Mouse (Mus musculus) C2C12 (cell line): Measurements from ENCODE around the gene Wwox. TPM values are rescaled to one million over a fixed set of nuclear protein-coding genes. Genes with fewer than 3 reads are reported as not detected.

Experiments used
- H3K27me3 ChIP-seq: one replicate; pipeline ENCODE4 v1.6.1; 2011; ENCODE audit not compliant: control insufficient read depth, insufficient read depth, insufficient read length
- H3K36me3 ChIP-seq: one replicate; pipeline ENCODE4 v1.6.1; 2011; ENCODE audit not compliant: control insufficient read depth, insufficient read depth
- H3K4me3 ChIP-seq: one replicate; pipeline ENCODE4 v1.5.1; 2011; ENCODE audit warnings: mild to moderate bottlenecking, control low read depth; ENCODE audit not compliant: poor library complexity, insufficient read depth, severe bottlenecking
- H3K79me2 ChIP-seq: one replicate; pipeline ENCODE4 v1.6.1; 2011; ENCODE audit not compliant: control insufficient read depth, insufficient read depth
- H3K79me3 ChIP-seq: one replicate; pipeline ENCODE4 v1.6.1; 2011; ENCODE audit warnings: low read depth, control low read depth
- H3ac ChIP-seq: one replicate; pipeline ENCODE3; 2011; ENCODE audit warnings: low read depth; ENCODE audit not compliant: control insufficient read depth, insufficient read length
- CEBPB ChIP-seq: IDR thresholded peaks from one replicate; pipeline ENCODE4 v1.6.1; 2011; ENCODE audit warnings: low read depth, mild to moderate bottlenecking, control low read depth, moderate library complexity
- CTCF ChIP-seq: IDR thresholded peaks from one replicate; pipeline ENCODE4 v1.5.1; 2011; ENCODE audit not compliant: control insufficient read depth, insufficient read depth, insufficient read length
- FOSL1 ChIP-seq: IDR thresholded peaks from one replicate; pipeline ENCODE4 v1.8.0; 2011; ENCODE audit warnings: mild to moderate bottlenecking, low read length; ENCODE audit not compliant: poor library complexity, insufficient read depth, severe bottlenecking
- MAX ChIP-seq: IDR thresholded peaks from one replicate; pipeline ENCODE4 v1.6.1; 2011; ENCODE audit warnings: mild to moderate bottlenecking, control low read depth
- MYOD1 ChIP-seq: IDR thresholded peaks from one replicate; pipeline ENCODE4 v1.6.1; 2011; ENCODE audit warnings: low read depth; ENCODE audit not compliant: control insufficient read depth, insufficient read length
- MYOG ChIP-seq: IDR thresholded peaks from one replicate; pipeline ENCODE4 v1.6.1; 2011; ENCODE audit not compliant: control insufficient read depth, insufficient read length; ENCODE audit errors: extremely low read depth
- USF1 ChIP-seq: IDR thresholded peaks from one replicate; pipeline ENCODE4 v1.6.1; 2011; ENCODE audit warnings: low read depth, mild to moderate bottlenecking, control low read depth, moderate library complexity
- polyA plus RNA-seq: library from polyadenylated mRNA; unstranded; fragments of >200 nt; fragmentation: generic; extraction: Trizol; gene quantifications from one replicate; pipeline ENCODE4 v1.2.1, GENCODE M21; 2012; ENCODE audit warnings: missing spikeins

Wwox gene
- polyA plus RNA-seq, 1 experiment, result 3.7 TPM

- H3ac ChIP-seq, result no peak overlapping the region
- H3K79me3 ChIP-seq, result no peaks in the 10 kb centered on the region
- TF ChIP-seq MYOD1, result no peak
- H3K4me3 ChIP-seq, result no peak overlapping the region
- H3K27me3 ChIP-seq, result no peaks in the 10 kb centered on the region
- H3K79me2 ChIP-seq, result no peaks in the 10 kb centered on the region
- H3K36me3 ChIP-seq, result no peaks in the 10 kb centered on the region
Observed at GRCm38 (mm10) chr8:114990865-114991613, 551.6 kb downstream of the Wwox start.

DNA sequence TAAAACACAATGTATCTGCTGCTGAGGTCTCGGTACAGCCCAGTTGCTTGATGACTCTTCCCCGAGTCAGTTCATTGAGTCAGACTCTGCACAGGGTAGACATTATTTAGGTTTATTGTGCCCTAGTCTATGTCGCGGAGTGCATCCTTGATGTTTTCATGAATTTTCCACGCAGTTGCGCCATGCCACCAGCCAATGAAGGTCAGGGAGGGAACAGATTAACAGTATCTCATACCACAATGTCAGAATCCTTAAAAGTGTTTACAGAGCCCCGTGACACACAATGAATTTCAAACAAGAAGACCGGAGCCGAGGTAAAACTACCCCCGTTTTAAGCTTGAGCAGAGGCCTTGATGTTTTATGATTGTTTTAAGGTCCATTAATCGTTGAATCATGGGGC, 561.3 kb downstream of the Wwox start:
- Histone ChIP-seq H3K27me3 (no peaks in the 10 kb centered on the region), H3ac (no peak overlapping the region), H3K4me3 (no peak overlapping the region), H3K79me3 (no peaks in the 10 kb centered on the region), H3K36me3 (no peaks in the 10 kb centered on the region), H3K79me2 (no peaks in the 10 kb centered on the region)
- no peak for TF ChIP-seq CTCF
- TF ChIP-seq MYOG, result no peak

DNA sequence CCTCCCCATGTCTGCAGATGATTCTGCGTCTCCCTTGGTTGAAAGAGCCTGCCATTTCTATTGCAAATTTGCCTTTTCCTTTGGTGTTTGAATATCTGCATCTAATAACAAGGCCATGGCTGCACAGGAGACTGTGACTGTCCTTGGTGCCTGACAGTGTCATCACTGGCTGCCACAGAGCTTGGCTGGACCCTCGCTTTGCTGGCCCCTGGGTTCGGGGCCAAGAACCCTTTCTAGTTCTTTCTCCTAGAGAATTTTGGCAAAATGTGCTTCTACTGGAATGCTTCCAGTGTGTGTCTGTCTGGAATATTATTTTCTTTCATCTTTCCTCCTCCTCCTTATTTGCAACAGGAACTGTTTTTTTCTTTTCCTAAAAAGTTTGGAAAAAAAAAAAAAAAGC, 565.6 kb downstream of the Wwox start:
- Histone ChIP-seq H3K79me2 (no peaks in the 10 kb centered on the region), H3ac (no peak overlapping the region), H3K79me3 (no peaks in the 10 kb centered on the region), H3K4me3 (no peak overlapping the region), H3K27me3 (no peaks in the 10 kb centered on the region), H3K36me3 (no peaks in the 10 kb centered on the region)
- TF ChIP-seq USF1, result no peak
- no peak for TF ChIP-seq CTCF
- TF ChIP-seq MYOG, result no peak
- no peak for TF ChIP-seq MAX
- TF ChIP-seq CEBPB, result no peak
- no peak for TF ChIP-seq FOSL1
- TF ChIP-seq MYOD1, result no peak

- no peaks in the 10 kb centered on the region for H3K36me3 ChIP-seq
- H3K79me3 ChIP-seq, result no peaks in the 10 kb centered on the region
- H3ac ChIP-seq, result no peak overlapping the region
- no peaks in the 10 kb centered on the region for H3K79me2 ChIP-seq
- H3K27me3 ChIP-seq, result no peaks in the 10 kb centered on the region
- TF ChIP-seq FOSL1 (no peak), USF1 (no peak), CEBPB (no peak), MYOD1 (no peak), MYOG (no peak), MAX (no peak), CTCF (no peak)
- no peak overlapping the region for H3K4me3 ChIP-seq
Observed at GRCm38 (mm10) chr8:115006561-115006960, 567.1 kb downstream of the Wwox start.

- H3K79me2 ChIP-seq, result no peaks in the 10 kb centered on the region
- no peaks in the 10 kb centered on the region for H3K36me3 ChIP-seq
- no peak overlapping the region for H3K4me3 ChIP-seq
- no peak overlapping the region for H3ac ChIP-seq
- H3K79me3 ChIP-seq, result no peaks in the 10 kb centered on the region
- TF ChIP-seq CEBPB (no peak), CTCF (no peak), MYOG (no peak), FOSL1 (no peak), MYOD1 (no peak), USF1 (no peak)
- H3K27me3 ChIP-seq, result no peaks in the 10 kb centered on the region
Observed at GRCm38 (mm10) chr8:115007280-115007679, 567.8 kb downstream of the Wwox start.

DNA sequence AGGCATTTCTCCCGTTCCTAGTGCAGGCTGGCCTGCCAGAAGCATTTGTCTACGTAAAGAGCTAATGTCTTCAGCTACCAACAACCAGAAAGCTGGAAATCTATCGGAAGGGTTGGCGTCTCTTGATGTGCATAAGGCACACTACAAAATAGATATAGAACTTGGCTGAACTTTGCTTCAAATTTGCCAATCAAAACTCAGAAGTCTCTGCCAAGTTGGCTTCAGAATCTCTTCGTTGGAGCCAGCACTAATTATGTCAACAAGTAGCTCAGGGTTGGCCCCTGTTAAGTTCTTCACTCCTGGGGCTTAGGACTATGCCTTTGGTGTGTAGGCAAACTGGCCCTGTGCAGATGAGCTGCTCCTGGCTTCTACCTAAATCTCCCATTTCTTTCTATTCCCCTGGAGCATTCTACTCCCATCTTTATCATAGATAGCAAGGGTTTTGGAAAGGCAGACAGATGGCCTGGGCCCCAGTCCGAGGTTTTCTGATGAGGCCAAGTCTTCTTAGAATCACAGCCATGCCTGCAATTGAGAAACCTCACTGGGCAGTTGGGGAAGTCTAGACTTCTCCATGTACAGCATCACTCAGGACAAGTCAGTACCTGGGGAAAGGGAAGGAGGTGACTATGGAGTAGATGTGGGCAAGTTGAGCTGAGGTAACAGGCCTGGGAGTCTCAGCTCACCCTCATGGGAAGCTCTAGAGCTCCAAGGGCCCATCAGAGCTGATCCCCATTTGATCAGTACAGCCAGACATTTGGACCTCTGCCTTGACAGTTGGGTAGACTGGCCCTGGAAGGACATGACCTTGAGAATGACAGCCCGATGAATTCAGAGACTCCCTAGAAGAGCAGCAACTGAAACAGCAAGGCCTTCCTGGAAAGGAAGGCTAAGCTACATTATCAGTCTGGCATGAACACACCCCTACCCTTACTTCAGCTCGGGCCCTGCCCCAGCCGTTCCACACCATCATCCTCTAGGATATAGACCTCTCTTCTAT, 569.5 kb downstream of the Wwox start:
- no peak overlapping the region for H3ac ChIP-seq
- no peak overlapping the region for H3K4me3 ChIP-seq
- H3K79me2 ChIP-seq, result no peaks in the 10 kb centered on the region
- H3K27me3 ChIP-seq, result no peaks in the 10 kb centered on the region
- H3K36me3 ChIP-seq, result no peaks in the 10 kb centered on the region
- no peaks in the 10 kb centered on the region for H3K79me3 ChIP-seq
- TF ChIP-seq USF1, result no peak
- no peak for TF ChIP-seq CEBPB
